Mouse (Mus musculus): ENCODE results near the gene 2610528J11Rik. TPM values are rescaled to one million over a fixed set of nuclear protein-coding genes. Genes with fewer than 3 reads are reported as not detected.

2610528J11Rik gene
- total and polyA plus RNA-seq, 2 experiments from 2014 or later, result not detected

DNA sequence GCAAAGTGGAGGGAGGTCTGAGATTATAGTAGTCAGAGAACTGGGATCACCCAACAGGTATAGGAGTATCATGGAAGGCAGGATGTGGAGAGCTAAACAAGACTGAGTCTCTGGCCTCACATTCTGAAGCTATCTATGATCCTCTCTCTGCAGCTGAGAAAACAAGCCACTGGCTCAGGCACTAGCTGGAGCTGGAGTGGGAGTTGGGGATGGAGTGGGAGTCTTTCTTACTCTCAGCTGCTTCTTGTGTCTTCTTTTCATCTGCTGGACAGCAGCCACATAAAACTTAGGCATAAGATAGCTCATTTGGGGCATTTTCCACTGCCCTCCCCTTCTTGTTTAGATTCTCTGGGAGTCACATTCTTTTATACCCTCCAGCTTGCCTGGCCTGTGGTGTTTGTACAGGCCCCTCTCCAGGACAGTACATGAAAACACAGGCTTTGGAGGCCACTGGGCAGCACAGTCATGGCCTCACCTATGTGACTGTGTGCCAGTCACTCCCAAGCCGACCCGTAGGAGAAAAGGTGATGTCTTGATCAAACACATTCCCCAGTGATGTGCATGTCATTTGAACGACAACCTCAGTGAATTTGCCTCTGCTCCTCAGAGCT lies 26.3 kb downstream of the 2610528J11Rik start:
- no peaks in the 10 kb centered on the region for H3K4me1 ChIP-seq (ENCODE audit: insufficient read depth, low read length)
- no peak overlapping the region for H3K9ac ChIP-seq (replicated peaks; ENCODE audit: low read length)
- 72% methylated on average over 3 of the region's 3 CpGs for WGBS
- H3K27ac ChIP-seq, result no peak overlapping the region
- H3K9me3 ChIP-seq (ENCODE audit: low read length), result no peaks in the 10 kb centered on the region
- DNase-seq (ENCODE audit: low spot score) (peak; percentile 8), ATAC-seq (no peak)
- no peak overlapping the region for H3K4me2 ChIP-seq (ENCODE audit: low read depth, low read length)
- H3K4me3 ChIP-seq (ENCODE audit: low read length), result no peak overlapping the region
- no peak for TF ChIP-seq CTCF (IDR thresholded peaks at IDR 0.05; ENCODE audit: low read depth)
- H3K27me3 ChIP-seq (ENCODE audit: insufficient read depth, low read length), result no peaks in the 10 kb centered on the region
- no peaks in the 10 kb centered on the region for H3K36me3 ChIP-seq (ENCODE audit: insufficient read depth, low read length)

DNA sequence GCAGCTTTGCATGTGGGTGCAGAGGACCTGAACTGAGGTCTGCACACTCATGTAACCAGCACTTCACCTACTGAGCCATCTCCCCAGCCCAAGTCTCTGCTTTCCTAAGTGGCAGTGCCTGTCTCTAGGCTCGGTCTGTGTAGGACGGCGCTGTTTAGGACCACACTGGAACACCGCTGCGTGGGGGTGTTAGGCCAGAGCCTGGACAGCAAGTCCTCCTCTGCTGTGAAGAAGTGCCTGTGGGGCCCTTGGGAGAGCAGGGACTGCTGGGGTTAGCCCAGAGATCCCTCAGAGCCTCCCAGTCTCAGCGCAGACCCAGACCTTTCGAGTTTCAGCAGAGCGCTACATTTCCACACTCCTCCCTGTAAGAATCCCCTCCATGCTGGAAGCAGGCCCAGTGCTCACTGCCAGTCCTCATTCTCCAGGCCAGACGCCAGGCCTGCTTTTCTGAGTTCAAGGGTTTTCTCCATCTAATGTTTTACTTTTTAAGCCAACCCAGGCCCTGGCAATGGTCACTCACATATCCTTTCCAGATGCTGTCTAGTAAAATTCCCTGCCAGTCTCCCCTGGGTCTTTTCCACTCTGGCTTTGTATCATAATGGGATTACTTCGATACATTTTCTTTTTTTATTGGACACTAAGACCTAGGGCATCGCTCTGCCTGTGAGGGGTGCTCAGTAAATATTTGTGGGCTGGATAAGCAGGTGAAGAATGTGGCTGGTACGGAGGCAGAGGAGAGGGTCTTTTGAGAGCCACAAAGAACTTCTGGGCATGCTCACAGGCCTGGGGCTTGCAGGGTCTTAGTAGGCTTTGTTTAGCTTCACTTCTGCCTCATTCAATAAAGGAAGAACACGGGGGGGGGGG lies 37.5 kb downstream of the 2610528J11Rik start:
- Histone ChIP-seq H3K4me3 (ENCODE audit: low read length) (no peak overlapping the region), H3K4me2 (ENCODE audit: low read depth, low read length) (no peak overlapping the region), H3K9ac (replicated peaks; ENCODE audit: low read length) (no peak overlapping the region), H3K36me3 (ENCODE audit: insufficient read depth, low read length) (no peaks in the 10 kb centered on the region), H3K9me3 (ENCODE audit: low read length) (no peaks in the 10 kb centered on the region), H3K4me1 (ENCODE audit: insufficient read depth, low read length) (no peaks in the 10 kb centered on the region), H3K27ac (no peak overlapping the region; the same call in 1 of the 2 replicates), H3K27me3 (ENCODE audit: insufficient read depth, low read length) (no peaks in the 10 kb centered on the region)
- DNase-seq (ENCODE audit: low spot score) (peak; percentile 62), ATAC-seq (0 out of 2 replicates have a peak, but pooled peaks have one; percentile 22)
- no peak for TF ChIP-seq CTCF (IDR thresholded peaks at IDR 0.05; ENCODE audit: low read depth)
- WGBS, result 59% methylated on average over 13 of the region's 13 CpGs

DNA sequence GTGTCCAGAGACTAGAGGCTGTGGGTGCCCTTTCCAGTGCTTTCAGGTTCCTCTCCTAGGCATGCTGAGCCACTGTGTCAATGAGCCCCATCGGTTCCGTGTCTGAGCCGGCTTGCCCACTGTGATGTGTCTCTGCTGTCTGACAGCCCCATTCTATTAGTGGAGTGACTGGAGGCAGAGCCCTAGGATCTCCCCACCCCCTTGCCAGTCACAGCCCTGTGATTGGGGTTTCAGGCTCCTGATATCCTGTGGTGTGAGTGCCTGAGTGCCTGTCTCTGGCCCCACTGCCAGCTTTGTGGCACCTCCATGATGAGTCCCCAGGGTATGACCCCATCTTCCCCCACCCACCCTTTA lies 38.1 kb downstream of the 2610528J11Rik start:
- Histone ChIP-seq H3K27me3 (ENCODE audit: insufficient read depth, low read length) (no peaks in the 10 kb centered on the region), H3K4me1 (ENCODE audit: insufficient read depth, low read length) (no peaks in the 10 kb centered on the region), H3K27ac (no peak overlapping the region), H3K4me2 (ENCODE audit: low read depth, low read length) (no peak overlapping the region), H3K4me3 (ENCODE audit: low read length) (no peak overlapping the region), H3K9me3 (ENCODE audit: low read length) (no peaks in the 10 kb centered on the region), H3K9ac (replicated peaks; ENCODE audit: low read length) (no peak overlapping the region), H3K36me3 (ENCODE audit: insufficient read depth, low read length) (no peaks in the 10 kb centered on the region)
- whole genome bisulfite sequencing, result 11% methylated on average over 3 of the region's 3 CpGs
- DNase-seq (ENCODE audit: low spot score) (no peak), ATAC-seq (no peak)
- TF ChIP-seq CTCF (IDR thresholded peaks at IDR 0.05; ENCODE audit: low read depth), result no peak

DNA sequence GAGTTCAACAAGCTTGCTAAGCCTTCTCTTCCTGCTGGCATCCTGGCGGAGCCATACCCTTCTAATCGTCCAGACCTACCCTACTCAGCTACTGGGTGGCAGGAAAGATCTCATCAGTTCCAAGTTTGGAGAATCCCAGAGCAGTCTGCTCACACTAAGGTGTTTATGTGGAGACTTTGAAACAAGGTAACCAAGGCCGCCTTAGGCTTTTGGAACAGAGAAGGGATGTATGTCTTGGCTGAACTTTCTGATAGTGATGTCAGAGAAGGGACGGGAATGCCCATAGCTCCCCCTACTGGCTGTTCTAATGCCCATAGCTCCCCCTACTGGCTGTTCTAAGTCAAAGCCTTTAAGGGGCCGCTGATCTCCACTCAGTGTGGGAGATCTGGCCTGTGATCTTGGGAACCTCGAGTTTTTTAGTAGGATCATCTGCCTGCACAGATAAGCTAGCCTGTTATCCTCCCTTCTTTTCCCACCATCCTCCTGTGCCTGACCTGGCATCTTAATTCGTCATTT lies 39.4 kb downstream of the 2610528J11Rik start:
- no peaks in the 10 kb centered on the region for H3K27me3 ChIP-seq (ENCODE audit: insufficient read depth, low read length)
- no peak overlapping the region for H3K9ac ChIP-seq (replicated peaks; ENCODE audit: low read length)
- H3K4me2 ChIP-seq (ENCODE audit: low read depth, low read length), result no peak overlapping the region
- whole genome bisulfite sequencing, result 33% methylated on average over 7 of the region's 7 CpGs
- no peaks in the 10 kb centered on the region for H3K36me3 ChIP-seq (ENCODE audit: insufficient read depth, low read length)
- H3K4me3 ChIP-seq (ENCODE audit: low read length), result no peak overlapping the region
- peak; percentile 91 for TF ChIP-seq CTCF (IDR thresholded peaks at IDR 0.05; ENCODE audit: low read depth)
- no peak overlapping the region for H3K27ac ChIP-seq
- DNase-seq (ENCODE audit: low spot score), result peak; percentile 70
- H3K4me1 ChIP-seq (ENCODE audit: insufficient read depth, low read length), result no peaks in the 10 kb centered on the region
- H3K9me3 ChIP-seq (ENCODE audit: low read length), result no peaks in the 10 kb centered on the region
- no peak for ATAC-seq

DNA sequence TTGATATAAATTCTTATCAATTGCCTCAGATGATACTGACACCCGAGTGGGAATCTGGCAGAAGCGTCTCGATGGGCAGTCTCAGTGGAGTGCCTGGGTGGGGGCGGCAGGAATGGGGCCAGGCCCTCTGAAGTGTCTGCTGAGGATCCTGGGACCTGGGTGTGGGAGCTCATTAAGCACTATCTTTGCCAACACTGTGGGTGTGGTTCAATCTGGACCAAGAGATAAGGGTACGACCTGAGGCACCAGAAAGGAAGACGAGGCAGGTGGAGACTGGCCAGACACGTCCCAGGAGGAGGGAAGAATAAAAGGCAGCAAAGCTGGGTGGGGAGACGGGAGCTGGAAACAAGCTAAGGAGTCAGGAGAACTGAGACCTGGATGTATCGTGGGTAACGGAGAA lies 41.9 kb downstream of the 2610528J11Rik start:
- Histone ChIP-seq H3K4me2 (ENCODE audit: low read depth, low read length) (no peak overlapping the region), H3K4me3 (ENCODE audit: low read length) (no peak overlapping the region), H3K4me1 (ENCODE audit: insufficient read depth, low read length) (no peaks in the 10 kb centered on the region), H3K27me3 (ENCODE audit: insufficient read depth, low read length) (no peaks in the 10 kb centered on the region), H3K27ac (no peak overlapping the region), H3K9me3 (ENCODE audit: low read length) (no peaks in the 10 kb centered on the region), H3K9ac (replicated peaks; ENCODE audit: low read length) (0 out of 2 replicates have a peak overlapping the region, but pooled peaks have one; percentile 3), H3K36me3 (ENCODE audit: insufficient read depth, low read length) (no peaks in the 10 kb centered on the region)
- TF ChIP-seq CTCF (IDR thresholded peaks at IDR 0.05; ENCODE audit: low read depth), result no peak
- DNase-seq (ENCODE audit: low spot score) (no peak), ATAC-seq (no peak)
- WGBS, result 81% methylated on average over 10 of the region's 10 CpGs

DNA sequence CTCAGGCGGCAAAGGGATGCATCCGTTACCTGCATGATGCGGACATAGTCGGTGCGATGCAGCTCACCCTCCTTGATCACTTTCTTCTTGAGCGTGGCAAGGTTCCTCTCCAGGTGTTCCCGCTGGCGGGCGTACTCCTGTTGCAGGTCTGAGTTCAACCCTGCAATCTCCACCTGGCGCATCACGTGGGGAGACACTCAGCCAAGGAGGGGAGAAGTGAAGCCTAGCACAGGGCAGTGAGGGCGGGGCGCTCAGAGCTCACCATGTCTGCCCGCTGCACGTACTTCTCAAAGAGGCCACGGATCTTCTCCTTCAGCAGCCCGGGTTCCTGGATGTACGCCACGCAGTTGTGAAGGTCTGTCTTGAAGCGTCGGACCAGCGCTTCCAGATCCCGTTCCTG lies 42.5 kb downstream of the 2610528J11Rik start:
- Histone ChIP-seq H3K36me3 (ENCODE audit: insufficient read depth, low read length) (no peaks in the 10 kb centered on the region), H3K9me3 (ENCODE audit: low read length) (no peaks in the 10 kb centered on the region), H3K27me3 (ENCODE audit: insufficient read depth, low read length) (no peaks in the 10 kb centered on the region), H3K9ac (replicated peaks; ENCODE audit: low read length) (no peak overlapping the region), H3K4me1 (ENCODE audit: insufficient read depth, low read length) (no peaks in the 10 kb centered on the region), H3K4me2 (ENCODE audit: low read depth, low read length) (no peak overlapping the region), H3K27ac (no peak overlapping the region), H3K4me3 (ENCODE audit: low read length) (no peak overlapping the region)
- TF ChIP-seq CTCF (IDR thresholded peaks at IDR 0.05; ENCODE audit: low read depth), result no peak
- WGBS, result 74% methylated on average over 23 of the region's 23 CpGs
- ATAC-seq (no peak), DNase-seq (ENCODE audit: low spot score) (no peak)
